Mouse (Mus musculus): ENCODE measurements at regions not wholly inside any gene's neighbourhood (a gene's known extent, or its start where the extent isn't known, plus 50 kb on each side); places are given as distances from the start of the nearest gene placed in this dataset.

- Histone ChIP-seq H3K27me3 (ENCODE audit: control insufficient read depth, insufficient read depth, low read length) (no peaks in the 10 kb centered on the region), H3K27ac (ENCODE audit: control insufficient read depth, insufficient read depth, low read depth, low read length) (no peak overlapping the region), H3K36me3 (ENCODE audit: control insufficient read depth, insufficient read depth, low read length) (no peaks in the 10 kb centered on the region), H3K4me3 (ENCODE audit: control insufficient read depth, low read depth, low read length) (no peak overlapping the region), H3K4me1 (ENCODE audit: control insufficient read depth, insufficient read depth, low read length) (no peaks in the 10 kb centered on the region)
- TF ChIP-seq POLR2A (IDR thresholded peaks at IDR 0.05; ENCODE audit: control insufficient read depth, low read depth, low read length), result no peak
- TF ChIP-seq CTCF (IDR thresholded peaks at IDR 0.05; ENCODE audit: control insufficient read depth, insufficient read depth, insufficient replicate concordance, low read depth, low read length), result no peak
Measured at GRCm38 (mm10) chr10:44989539-44989938, 77.5 kb upstream of the Prep start.

DNA sequence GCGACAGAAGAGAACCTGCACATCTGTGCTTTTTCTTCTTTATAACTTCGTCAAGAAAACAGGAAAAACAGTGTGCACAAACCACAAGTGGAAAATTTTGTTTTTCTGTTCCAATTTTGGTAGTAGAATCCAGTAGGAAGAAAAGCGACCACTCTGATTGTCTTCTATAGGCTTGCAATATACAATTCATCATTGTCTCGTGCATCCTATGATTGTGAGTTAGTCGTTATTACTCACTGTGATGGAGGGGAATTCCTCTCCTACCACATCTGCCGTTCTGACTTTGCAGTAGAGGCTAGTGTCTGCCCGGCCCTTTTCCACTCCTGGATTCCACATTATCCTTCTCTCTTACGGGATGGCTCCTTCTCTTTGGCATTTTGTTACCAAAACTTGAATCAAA lies 78.2 kb upstream of the Prep start:
- H3K36me3 ChIP-seq (ENCODE audit: control insufficient read depth, insufficient read depth, low read length), result no peaks in the 10 kb centered on the region
- H3K4me1 ChIP-seq (ENCODE audit: control insufficient read depth, insufficient read depth, low read length), result no peaks in the 10 kb centered on the region
- H3K27me3 ChIP-seq (ENCODE audit: control insufficient read depth, insufficient read depth, low read length), result no peaks in the 10 kb centered on the region
- H3K27ac ChIP-seq (ENCODE audit: control insufficient read depth, insufficient read depth, low read depth, low read length), result no peak overlapping the region
- H3K4me3 ChIP-seq (ENCODE audit: control insufficient read depth, low read depth, low read length), result no peak overlapping the region
- no peak for TF ChIP-seq POLR2A (IDR thresholded peaks at IDR 0.05; ENCODE audit: control insufficient read depth, low read depth, low read length)
- no peak for TF ChIP-seq CTCF (IDR thresholded peaks at IDR 0.05; ENCODE audit: control insufficient read depth, insufficient read depth, insufficient replicate concordance, low read depth, low read length)

DNA sequence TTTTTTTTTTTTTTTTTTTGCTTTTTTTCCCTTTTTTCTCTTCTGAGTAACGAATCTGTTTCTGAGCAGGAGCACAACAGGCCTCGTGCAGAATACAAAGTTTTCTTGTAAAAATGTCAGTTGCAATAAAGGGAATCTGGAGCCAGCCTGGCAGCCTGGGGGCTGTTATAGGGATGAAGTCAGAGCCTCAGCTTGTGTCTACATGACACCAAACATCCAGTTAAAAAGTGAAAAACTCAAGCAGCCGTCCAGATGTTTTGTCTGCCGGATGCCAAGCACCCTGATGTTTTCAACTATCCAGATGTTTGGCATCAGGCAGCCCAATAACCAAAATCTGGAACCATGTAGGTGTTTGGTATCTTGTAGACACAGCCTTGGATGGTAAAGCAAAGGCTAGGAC lies 79.4 kb upstream of the Prep start:
- no peak for TF ChIP-seq CTCF (IDR thresholded peaks at IDR 0.05; ENCODE audit: control insufficient read depth, insufficient read depth, insufficient replicate concordance, low read depth, low read length)
- TF ChIP-seq POLR2A (IDR thresholded peaks at IDR 0.05; ENCODE audit: control insufficient read depth, low read depth, low read length), result no peak
- H3K27me3 ChIP-seq (ENCODE audit: control insufficient read depth, insufficient read depth, low read length), result no peaks in the 10 kb centered on the region

DNA sequence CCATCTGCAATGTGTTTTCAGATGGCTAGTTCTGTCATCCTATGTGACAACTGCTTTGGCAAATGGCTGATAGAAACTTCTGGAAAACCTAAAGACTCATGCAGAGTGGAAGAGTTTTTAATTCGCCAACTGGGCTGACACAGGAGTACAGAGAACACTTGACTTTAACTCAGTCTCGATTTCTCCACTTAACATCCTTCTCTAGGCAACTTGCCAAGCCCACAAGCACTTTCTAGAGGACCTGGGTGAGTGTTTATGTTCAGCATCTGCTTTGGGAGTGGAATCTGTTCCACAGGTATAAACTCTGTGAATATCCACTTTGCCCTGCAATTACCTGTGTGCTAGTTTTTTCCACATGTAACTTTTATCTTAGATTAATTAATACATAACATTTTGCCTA lies 85.1 kb upstream of the Prep start:
- Histone ChIP-seq H3K27ac (ENCODE audit: control insufficient read depth, insufficient read depth, low read depth, low read length) (no peak overlapping the region), H3K4me1 (ENCODE audit: control insufficient read depth, insufficient read depth, low read length) (no peaks in the 10 kb centered on the region)

More for the DNA sequence above, 79.4 kb upstream of the Prep start:
- no peaks in the 10 kb centered on the region for H3K36me3 ChIP-seq (ENCODE audit: control insufficient read depth, insufficient read depth, low read length)
- H3K4me3 ChIP-seq (ENCODE audit: control insufficient read depth, low read depth, low read length), result no peak overlapping the region
- H3K27ac ChIP-seq (ENCODE audit: control insufficient read depth, insufficient read depth, low read depth, low read length), result no peak overlapping the region
- no peaks in the 10 kb centered on the region for H3K4me1 ChIP-seq (ENCODE audit: control insufficient read depth, insufficient read depth, low read length)

GRCm38 (mm10) chr10:44976815-44977214 lies 90.2 kb upstream of the Prep start:
- TF ChIP-seq CTCF (IDR thresholded peaks at IDR 0.05; ENCODE audit: control insufficient read depth, insufficient read depth, insufficient replicate concordance, low read depth, low read length) (no peak), POLR2A (IDR thresholded peaks at IDR 0.05; ENCODE audit: control insufficient read depth, low read depth, low read length) (no peak)
- Histone ChIP-seq H3K4me3 (ENCODE audit: control insufficient read depth, low read depth, low read length) (no peak overlapping the region), H3K4me1 (ENCODE audit: control insufficient read depth, insufficient read depth, low read length) (no peaks in the 10 kb centered on the region)

More for the DNA sequence above, 85.1 kb upstream of the Prep start:
- H3K36me3 ChIP-seq (ENCODE audit: control insufficient read depth, insufficient read depth, low read length), result no peaks in the 10 kb centered on the region
- no peaks in the 10 kb centered on the region for H3K27me3 ChIP-seq (ENCODE audit: control insufficient read depth, insufficient read depth, low read length)
- no peak for TF ChIP-seq CTCF (IDR thresholded peaks at IDR 0.05; ENCODE audit: control insufficient read depth, insufficient read depth, insufficient replicate concordance, low read depth, low read length)
- TF ChIP-seq POLR2A (IDR thresholded peaks at IDR 0.05; ENCODE audit: control insufficient read depth, low read depth, low read length), result no peak
- no peak overlapping the region for H3K4me3 ChIP-seq (ENCODE audit: control insufficient read depth, low read depth, low read length)

GRCm38 (mm10) chr10:44971911-44972310 lies 95.1 kb upstream of the Prep start:
- TF ChIP-seq POLR2A (IDR thresholded peaks at IDR 0.05; ENCODE audit: control insufficient read depth, low read depth, low read length) (no peak), CTCF (IDR thresholded peaks at IDR 0.05; ENCODE audit: control insufficient read depth, insufficient read depth, insufficient replicate concordance, low read depth, low read length) (no peak)
- H3K27me3 ChIP-seq (ENCODE audit: control insufficient read depth, insufficient read depth, low read length), result no peaks in the 10 kb centered on the region
- no peaks in the 10 kb centered on the region for H3K36me3 ChIP-seq (ENCODE audit: control insufficient read depth, insufficient read depth, low read length)
- H3K4me1 ChIP-seq (ENCODE audit: control insufficient read depth, insufficient read depth, low read length), result no peaks in the 10 kb centered on the region
- H3K4me3 ChIP-seq (ENCODE audit: control insufficient read depth, low read depth, low read length), result no peak overlapping the region
- no peak overlapping the region for H3K27ac ChIP-seq (ENCODE audit: control insufficient read depth, insufficient read depth, low read depth, low read length)

More at GRCm38 (mm10) chr10:44976815-44977214, 90.2 kb upstream of the Prep start:
- no peak overlapping the region for H3K27ac ChIP-seq (ENCODE audit: control insufficient read depth, insufficient read depth, low read depth, low read length)
- H3K36me3 ChIP-seq (ENCODE audit: control insufficient read depth, insufficient read depth, low read length), result no peaks in the 10 kb centered on the region
- no peaks in the 10 kb centered on the region for H3K27me3 ChIP-seq (ENCODE audit: control insufficient read depth, insufficient read depth, low read length)

DNA sequence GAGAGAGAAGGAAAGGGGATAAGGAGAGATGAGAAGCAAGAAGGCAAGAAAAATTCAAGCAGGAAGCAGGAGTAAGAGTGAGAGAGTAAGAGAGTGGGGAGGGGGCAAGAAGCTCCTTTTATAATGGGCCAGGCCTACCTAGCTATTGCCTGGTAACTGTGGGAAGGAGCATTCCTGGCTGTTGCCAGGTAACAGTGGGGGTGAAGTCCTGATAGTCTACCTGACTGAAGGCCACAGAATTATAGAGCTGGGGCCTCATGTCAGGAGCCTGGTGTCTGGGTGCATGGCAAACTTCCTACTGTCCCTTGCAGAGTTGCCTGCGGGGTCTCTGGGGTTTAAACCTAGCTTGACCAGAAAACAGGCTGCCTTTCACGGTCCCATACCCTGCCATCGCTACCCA lies 107.0 kb upstream of the Prep start:
- TF ChIP-seq CTCF (IDR thresholded peaks at IDR 0.05; ENCODE audit: control insufficient read depth, insufficient read depth, insufficient replicate concordance, low read depth, low read length) (no peak), POLR2A (IDR thresholded peaks at IDR 0.05; ENCODE audit: control insufficient read depth, low read depth, low read length) (no peak)
- H3K36me3 ChIP-seq (ENCODE audit: control insufficient read depth, insufficient read depth, low read length), result no peaks in the 10 kb centered on the region
- no peak overlapping the region for H3K27ac ChIP-seq (ENCODE audit: control insufficient read depth, insufficient read depth, low read depth, low read length)
- no peak overlapping the region for H3K4me3 ChIP-seq (ENCODE audit: control insufficient read depth, low read depth, low read length)
- peaks cover 6% of the 10 kb centered on the region for H3K4me1 ChIP-seq (ENCODE audit: control insufficient read depth, insufficient read depth, low read length)
- H3K27me3 ChIP-seq (ENCODE audit: control insufficient read depth, insufficient read depth, low read length), result no peaks in the 10 kb centered on the region

- Histone ChIP-seq H3K4me3 (ENCODE audit: control insufficient read depth, low read depth, low read length) (no peak overlapping the region), H3K27ac (ENCODE audit: control insufficient read depth, insufficient read depth, low read depth, low read length) (no peak overlapping the region), H3K4me1 (ENCODE audit: control insufficient read depth, insufficient read depth, low read length) (peaks cover 4% of the 10 kb centered on the region; the same call in 1 of the 2 replicates), H3K36me3 (ENCODE audit: control insufficient read depth, insufficient read depth, low read length) (no peaks in the 10 kb centered on the region), H3K27me3 (ENCODE audit: control insufficient read depth, insufficient read depth, low read length) (no peaks in the 10 kb centered on the region)
- TF ChIP-seq POLR2A (IDR thresholded peaks at IDR 0.05; ENCODE audit: control insufficient read depth, low read depth, low read length), result no peak
- no peak for TF ChIP-seq CTCF (IDR thresholded peaks at IDR 0.05; ENCODE audit: control insufficient read depth, insufficient read depth, insufficient replicate concordance, low read depth, low read length)
Measured at GRCm38 (mm10) chr10:44945205-44945725, 121.7 kb upstream of the Prep start.

Data from testis, adult 2 months (tissue).